In genomic region chr5:23410040-23410717, GRCm38 (mm10) we compare ENCODE assay signal across 9 mouse cellular contexts. TPM values are rescaled to one million over a fixed set of nuclear protein-coding genes. Genes with fewer than 3 reads are reported as not detected.
A peak's percentile ranks its signal among the peaks of the same experiment; 100 is the strongest.
DNase-seq lines count a peak whose midpoint lies in the region; ATAC-seq and TF ChIP-seq lines count a peak whose summit lies in the region.
"Had no signal": no experiment of that assay in that cellular context is flagged by ENCODE, and none has a peak within 500 bp of the region (broad histone marks: within the 10 kb centered on the region; RNA-seq: fewer than 3 reads in every experiment).

No protein-coding gene starts in this region.

- H3K27ac ChIP-seq in hindbrain, embryonic 13.5 days = 0 out of 2 replicates have a peak overlapping the region, but pooled peaks have one; percentile 2
- H3K27ac ChIP-seq in hindbrain, embryonic 11.5 days (ENCODE audit: low read depth, low read length) = no peak overlapping the region
- H3K27ac ChIP-seq in MEL (ENCODE audit: control insufficient read depth, low read depth, low read length) = no peak overlapping the region
- H3K27ac ChIP-seq in heart, embryonic 16.5 days (ENCODE audit: low read length) = peak overlapping the region; percentile 76
- H3K27ac ChIP-seq in liver, embryonic 16.5 days (ENCODE audit: low read length) = no peak overlapping the region
- H3K27ac ChIP-seq: limb, embryonic 13.5 days had no signal

- 76% methylated on average over 9 of the region's 9 CpGs for WGBS in hindbrain, embryonic 13.5 days
- WGBS in hindbrain, embryonic 11.5 days = 67% methylated on average over 9 of the region's 9 CpGs
- 41% methylated on average over 9 of the region's 9 CpGs for WGBS in heart, embryonic 16.5 days
- WGBS in liver, embryonic 16.5 days (ENCODE audit: insufficient replicate concordance) = 38% methylated on average over 9 of the region's 9 CpGs

- H3K4me3 ChIP-seq in hindbrain, embryonic 13.5 days = no peak overlapping the region
- no peak overlapping the region for H3K4me3 ChIP-seq in hindbrain, embryonic 11.5 days (ENCODE audit: low read depth, low read length)
- no peak overlapping the region for H3K4me3 ChIP-seq in MEL (ENCODE audit: control insufficient read depth in 1 of 2, insufficient read depth in 1 of 2, low read depth in 2 of 2, low read length in 2 of 2)
- H3K4me3 ChIP-seq in heart, embryonic 16.5 days (ENCODE audit: low read length) = no peak overlapping the region
- no peak overlapping the region for H3K4me3 ChIP-seq in liver, embryonic 16.5 days (ENCODE audit: low read depth, low read length)
- H3K4me3 ChIP-seq: limb, embryonic 13.5 days had no signal

- no peaks in the 10 kb centered on the region for H3K79me2 ChIP-seq in MEL (ENCODE audit: control insufficient read depth, insufficient read depth, low read length, poor library complexity)

- DNase-seq in hindbrain, embryonic 11.5 days (ENCODE audit: low spot score) = no peak
- DNase-seq in MEL (ENCODE audit: low read depth, low spot score) = no peak
- DNase-seq in thymus, postnatal 10 days (ENCODE audit: low spot score in 2 of 2) = no peak
- no peak for DNase-seq in cerebellum, postnatal 4 days (ENCODE audit: low spot score in 2 of 2)

- H3K27me3 ChIP-seq in hindbrain, embryonic 13.5 days = no peaks in the 10 kb centered on the region
- no peaks in the 10 kb centered on the region for H3K27me3 ChIP-seq in hindbrain, embryonic 11.5 days (ENCODE audit: control insufficient read depth, insufficient read depth, low read length)
- H3K27me3 ChIP-seq in MEL (ENCODE audit: control insufficient read depth in 1 of 2, insufficient read depth in 2 of 2, low read length in 2 of 2) = no peaks in the 10 kb centered on the region
- H3K27me3 ChIP-seq in heart, embryonic 16.5 days (ENCODE audit: control insufficient read depth, insufficient read depth, low read length) = no peaks in the 10 kb centered on the region
- H3K27me3 ChIP-seq in liver, embryonic 16.5 days (ENCODE audit: control insufficient read depth, insufficient read depth, low read depth, low read length) = no peaks in the 10 kb centered on the region
- H3K27me3 ChIP-seq: limb, embryonic 13.5 days had no signal

- no peak for ATAC-seq in hindbrain, embryonic 13.5 days (ENCODE audit: low FRiP score)
- no peak for ATAC-seq in hindbrain, embryonic 11.5 days (ENCODE audit: low FRiP score)
- ATAC-seq in heart, embryonic 16.5 days (replicated peaks; ENCODE audit: extremely low read depth, insufficient read depth, low FRiP score) = 0 out of 2 replicates have a peak, but pooled peaks have one; percentile 49
- 0 out of 2 replicates have a peak, but pooled peaks have one; percentile 12 for ATAC-seq in liver, embryonic 16.5 days (ENCODE audit: low read depth)
- no peak for ATAC-seq in frontal cortex, adult (ENCODE audit: low TSS enrichment)

- H3K4me1 ChIP-seq in hindbrain, embryonic 13.5 days (replicated peaks) = peaks cover 42% of the 10 kb centered on the region
- H3K4me1 ChIP-seq in hindbrain, embryonic 11.5 days (replicated peaks; ENCODE audit: control insufficient read depth, insufficient read depth, low read length) = peaks cover 5% of the 10 kb centered on the region; the same call in 1 of the 2 replicates
- H3K4me1 ChIP-seq in MEL (ENCODE audit: control insufficient read depth in 1 of 2, insufficient read depth in 2 of 2, low read length in 2 of 2) = peaks cover 2 to 4% of the 10 kb centered on the region in 2 experiments; a peak in 3 of 4 replicates
- peaks cover 48% of the 10 kb centered on the region for H3K4me1 ChIP-seq in heart, embryonic 16.5 days (ENCODE audit: control insufficient read depth, insufficient read depth, low read length)
- H3K4me1 ChIP-seq in liver, embryonic 16.5 days (ENCODE audit: control insufficient read depth, low read depth, low read length) = peaks cover 22% of the 10 kb centered on the region

- peaks cover 37% of the 10 kb centered on the region for H3K36me3 ChIP-seq in hindbrain, embryonic 13.5 days
- no peaks in the 10 kb centered on the region for H3K36me3 ChIP-seq in hindbrain, embryonic 11.5 days (ENCODE audit: control insufficient read depth, insufficient read depth, low read length)
- H3K36me3 ChIP-seq in MEL (ENCODE audit: control insufficient read depth in 1 of 2, insufficient read depth in 2 of 2, low read length in 2 of 2) = peaks cover 0 to 4% of the 10 kb centered on the region in 2 experiments; a peak in 1 of 4 replicates
- H3K36me3 ChIP-seq in heart, embryonic 16.5 days (ENCODE audit: control insufficient read depth, insufficient read depth) = peaks cover 3% of the 10 kb centered on the region
- peaks cover 4% of the 10 kb centered on the region; the same call in 1 of the 2 replicates for H3K36me3 ChIP-seq in liver, embryonic 16.5 days (ENCODE audit: control insufficient read depth, insufficient read depth)

- TF ChIP-seq RAD21 in MEL (IDR thresholded peaks at IDR 0.05; ENCODE audit: low read depth, low read length) = no peak

- no peak overlapping the region for H3K4me2 ChIP-seq in hindbrain, embryonic 13.5 days
- no peak overlapping the region for H3K4me2 ChIP-seq in hindbrain, embryonic 11.5 days (replicated peaks; ENCODE audit: low read depth, low read length)
- H3K4me2 ChIP-seq in heart, embryonic 16.5 days (ENCODE audit: low read depth, low read length) = peak overlapping the region; percentile 22; the same call in 1 of the 2 replicates
- H3K4me2 ChIP-seq in liver, embryonic 16.5 days (ENCODE audit: low read depth, low read length) = no peak overlapping the region
- H3K4me2 ChIP-seq: limb, embryonic 13.5 days had no signal

- no peak for TF ChIP-seq POLR2A in MEL (IDR thresholded peaks at IDR 0.05; ENCODE audit: control insufficient read depth in 1 of 2, insufficient read depth in 1 of 2, low read depth in 1 of 2, low read length in 2 of 2, poor library complexity in 1 of 2)

- no peak overlapping the region for H3K9ac ChIP-seq in hindbrain, embryonic 13.5 days
- H3K9ac ChIP-seq in hindbrain, embryonic 11.5 days (ENCODE audit: low read depth, low read length) = no peak overlapping the region
- H3K9ac ChIP-seq in MEL (ENCODE audit: control insufficient read depth, low read depth, low read length, poor library complexity, severe bottlenecking) = no peak overlapping the region
- no peak overlapping the region for H3K9ac ChIP-seq in heart, embryonic 16.5 days (ENCODE audit: low read length)
- no peak overlapping the region for H3K9ac ChIP-seq in liver, embryonic 16.5 days (ENCODE audit: low read depth, low read length)
- H3K9ac ChIP-seq: limb, embryonic 13.5 days had no signal

- TF ChIP-seq CTCF in MEL (IDR thresholded peaks at IDR 0.05 in 2 of 3, conservative IDR thresholded peaks at IDR 0.05 in 1 of 3; ENCODE audit: control insufficient read depth in 1 of 3, insufficient read depth in 1 of 3, low read depth in 2 of 3, low read length in 3 of 3, poor library complexity in 1 of 3, severe bottlenecking in 1 of 3) = no peak

- H3K9me3 ChIP-seq in hindbrain, embryonic 13.5 days = no peaks in the 10 kb centered on the region
- H3K9me3 ChIP-seq in hindbrain, embryonic 11.5 days (ENCODE audit: control insufficient read depth, low read length) = no peaks in the 10 kb centered on the region
- H3K9me3 ChIP-seq in MEL (replicated peaks; ENCODE audit: insufficient read depth, low read length) = no peaks in the 10 kb centered on the region
- H3K9me3 ChIP-seq in heart, embryonic 16.5 days (replicated peaks; ENCODE audit: control insufficient read depth, low read length) = no peaks in the 10 kb centered on the region
- H3K9me3 ChIP-seq in liver, embryonic 16.5 days (replicated peaks; ENCODE audit: control insufficient read depth, low read length) = no peaks in the 10 kb centered on the region
- H3K9me3 ChIP-seq: limb, embryonic 13.5 days had no signal

- no peak for TF ChIP-seq EP300 in MEL (IDR thresholded peaks at IDR 0.05; ENCODE audit: low read depth in 1 of 2, low read length in 2 of 2)

TF ChIP-seq in MEL, 35 proteins besides CTCF, POLR2A, EP300 and RAD21:
- TF ChIP-seq RCOR1 (IDR thresholded peaks at IDR 0.05; ENCODE audit: low read depth, low read length) = 0 out of 2 replicates have a peak, but pooled peaks have one; percentile 11
- no peak for TF ChIP-seq UBTF (IDR thresholded peaks at IDR 0.05; ENCODE audit: borderline replicate concordance, insufficient read depth, low read depth, low read length)
TF ChIP-seq in MEL: peak in this region for 1.

RNA-seq across cellular contexts. Expression of gene Kmt2e, which starts 24.1 kb away (rescaled TPM):
- 169 and 170 TPM in 2 replicates for polyA plus RNA-seq in hindbrain, embryonic 13.5 days (2015; fragmentation: Nextera tagmentation; extraction: Ambion mirVana)
- polyA plus RNA-seq in hindbrain, embryonic 11.5 days (2014; fragmentation: Nextera tagmentation; extraction: Ambion mirVana) = 121 and 122 TPM in 2 replicates
- 16.2 and 21.5 TPM in 2 replicates for total RNA-seq in MEL (2012; rRNA removed)
- 10 to 100 TPM; 29.3 to 75.6 TPM for polyA plus RNA-seq in MEL (2012; ENCODE audit: insufficient read depth in 1 of 2, insufficient read length in 2 of 2, low read depth in 1 of 2, low replicate concordance in 2 of 2, missing spikeins in 1 of 2)
- polyA plus RNA-seq in heart, embryonic 16.5 days (2015; fragmentation: Nextera tagmentation; extraction: Ambion mirVana) = 67.9 and 76.9 TPM in 2 replicates
- 32.5 and 35.2 TPM in 2 replicates for polyA plus RNA-seq in liver, embryonic 16.5 days (2015; fragmentation: Nextera tagmentation; extraction: Ambion mirVana)

Comparison
In these comparisons a context has a peak if more than half of its experiments do, and no peak if none do; other contexts are left out.
1. H3K27ac ChIP-seq: peak in hindbrain, embryonic 13.5 days (single experiment) and heart, embryonic 16.5 days (single experiment); none in hindbrain, embryonic 11.5 days (single experiment), MEL (single experiment) and liver, embryonic 16.5 days (single experiment).
2. ATAC-seq: peak in heart, embryonic 16.5 days (single experiment) and liver, embryonic 16.5 days (single experiment); none in hindbrain, embryonic 13.5 days (single experiment), hindbrain, embryonic 11.5 days (single experiment) and frontal cortex, adult (single experiment).